Mouse (Mus musculus) CH12.LX (cell line): ENCODE measurements around the gene Tstd2.

Source experiments
- CTCF ChIP-seq, 2 experiments: IDR thresholded peaks in 1 of 2; conservative IDR thresholded peaks in 1 of 2; 2 replicates each; pipeline ENCODE4 v1.5.1; 2011 to 2012; ENCODE audit warnings: low read depth in 2 of 2, low read length in 2 of 2, improper control_type of control experiment in 1 of 2, inconsistent platforms in 1 of 2, mild to moderate bottlenecking in 1 of 2, moderate library complexity in 1 of 2
- E2F4 ChIP-seq: IDR thresholded peaks from 2 replicates; pipeline ENCODE4 v1.6.1; 2011; ENCODE audit warnings: low read depth, low read length, improper control_type of control experiment; ENCODE audit not compliant: insufficient replicate concordance
- MAFK ChIP-seq: IDR thresholded peaks from 2 replicates; pipeline ENCODE4 v1.6.1; 2011; ENCODE audit warnings: low read length, improper control_type of control experiment; ENCODE audit not compliant: insufficient replicate concordance
- MAX ChIP-seq: IDR thresholded peaks from 2 replicates; pipeline ENCODE4 v1.6.1; 2011; ENCODE audit warnings: low read length, improper control_type of control experiment
- MXI1 ChIP-seq: IDR thresholded peaks from 2 replicates; pipeline ENCODE4 v1.6.1; 2011; ENCODE audit warnings: mild to moderate bottlenecking, low read depth, low read length, improper control_type of control experiment
- POLR2A ChIP-seq: IDR thresholded peaks from 2 replicates; pipeline ENCODE4 v1.6.1; 2011; ENCODE audit warnings: low read depth, mild to moderate bottlenecking, improper control_type of control experiment, low read length
- RCOR1 ChIP-seq: conservative IDR thresholded peaks from 2 replicates; pipeline ENCODE4 v1.6.1; 2012; ENCODE audit warnings: low read depth, mild to moderate bottlenecking, inconsistent platforms, low read length, improper control_type of control experiment
- TCF12 ChIP-seq: IDR thresholded peaks from 2 replicates; pipeline ENCODE4 v1.6.1; 2014; ENCODE audit warnings: low read depth, mild to moderate bottlenecking, inconsistent platforms, low read length, improper control_type of control experiment

DNA sequence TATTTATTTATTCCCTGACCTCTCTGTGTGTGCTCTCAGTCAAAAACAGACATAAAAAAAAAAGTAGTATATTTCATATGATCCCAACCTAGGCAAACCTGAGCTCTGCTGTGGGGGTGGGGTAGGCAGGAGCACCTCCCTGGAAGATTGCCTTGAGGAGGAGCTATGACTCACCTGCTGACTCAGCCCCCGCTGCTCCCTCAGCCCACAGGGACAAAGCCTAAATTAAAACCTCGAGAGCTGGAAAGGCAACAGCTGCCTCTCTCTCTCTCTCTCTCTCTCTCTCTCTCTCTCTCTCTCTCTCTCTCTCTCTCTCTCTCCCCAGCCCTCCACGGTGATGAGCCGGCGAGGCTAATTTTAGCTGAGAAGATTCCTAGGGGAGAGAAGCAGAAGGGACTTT lies 50.6 kb downstream of the Tstd2 start:
- TF ChIP-seq E2F4 (no peak), POLR2A (no peak), MAX (no peak), RCOR1 (no peak), MXI1 (no peak), MAFK (no peak), TCF12 (no peak), CTCF (conservative IDR thresholded peaks at IDR 0.05 in 1 of 2, IDR thresholded peaks at IDR 0.05 in 1 of 2; ENCODE audit: low read depth in 2 of 2, low read length in 2 of 2) (no peak)
